Mouse (Mus musculus) stomach, postnatal 0 days (tissue): ENCODE data around the gene Ehd4.

ENCODE experiments used
- CTCF ChIP-seq: IDR thresholded peaks from 2 replicates; pipeline ENCODE4 v1.5.1; 2016; ENCODE audit warnings: antibody characterized with exemption, low read depth, mild to moderate bottlenecking, moderate library complexity
- EP300 ChIP-seq: optimal IDR thresholded peaks from 2 replicates; pipeline ENCODE3; 2016; ENCODE audit warnings: antibody characterized with exemption

GRCm38 (mm10) chr2:120087897-120088296 lies 66.5 kb downstream of the Ehd4 start:
- TF ChIP-seq CTCF (no peak), EP300 (no peak)
